Mouse (Mus musculus): ENCODE results near the gene Hmcn1.

Hmcn1 gene

DNA sequence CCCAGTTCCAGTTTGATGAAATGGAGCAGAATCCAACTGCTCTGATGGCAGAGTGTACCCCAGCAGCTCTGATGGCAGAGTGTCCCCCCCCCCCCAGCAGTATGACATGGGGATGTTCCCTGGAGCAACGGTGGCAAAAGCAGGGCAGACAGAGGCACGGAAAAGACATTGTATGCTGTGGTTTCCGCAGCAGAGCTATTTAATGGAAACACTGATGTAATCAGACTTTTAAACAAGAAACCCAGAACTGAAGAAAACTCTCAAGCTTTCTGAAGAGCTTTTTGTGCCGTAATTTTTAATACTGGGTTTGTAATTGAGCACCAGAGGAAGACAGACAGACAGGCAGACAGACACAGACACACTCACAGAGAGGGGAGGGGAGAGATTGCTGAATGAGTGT lies 426.9 kb downstream of the Hmcn1 start:
- in situ Hi-C loops (cut with MboI; ENCODE audit: low sequenced_read_pairs), result no loop called here

GRCm38 (mm10) chr1:150556621-150557020 lies 436.6 kb downstream of the Hmcn1 start:
- in situ Hi-C loops (cut with MboI; ENCODE audit: low sequenced_read_pairs), result no loop called here

- in situ Hi-C loops (cut with MboI; ENCODE audit: low sequenced_read_pairs), result no loop called here
Observed at GRCm38 (mm10) chr1:150551390-150551789, 441.8 kb downstream of the Hmcn1 start.

- in situ Hi-C loops (cut with MboI; ENCODE audit: low sequenced_read_pairs), result no loop called here
Observed at GRCm38 (mm10) chr1:150546463-150546862, 446.8 kb downstream of the Hmcn1 start.

DNA sequence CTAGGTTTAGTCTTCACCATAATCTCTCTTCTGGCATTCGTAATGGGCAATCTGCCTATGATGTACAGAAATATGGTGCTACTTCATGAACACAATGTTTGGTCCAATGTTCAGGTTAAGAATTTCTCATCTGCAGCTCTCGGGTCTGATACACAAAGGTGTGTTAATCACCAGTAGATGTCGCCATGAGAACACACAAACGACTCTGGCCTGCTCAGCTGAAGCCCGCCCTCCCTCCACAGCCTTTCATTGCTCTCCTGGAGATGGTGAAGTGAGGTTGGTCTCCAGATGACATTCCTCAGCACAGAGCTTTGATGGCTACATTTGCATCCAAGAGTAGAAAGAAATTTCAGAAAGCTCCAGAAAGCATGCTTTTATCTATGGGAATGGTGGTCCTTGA lies 453.0 kb downstream of the Hmcn1 start:
- in situ Hi-C loops (cut with MboI; ENCODE audit: low sequenced_read_pairs), result no loop called here

DNA sequence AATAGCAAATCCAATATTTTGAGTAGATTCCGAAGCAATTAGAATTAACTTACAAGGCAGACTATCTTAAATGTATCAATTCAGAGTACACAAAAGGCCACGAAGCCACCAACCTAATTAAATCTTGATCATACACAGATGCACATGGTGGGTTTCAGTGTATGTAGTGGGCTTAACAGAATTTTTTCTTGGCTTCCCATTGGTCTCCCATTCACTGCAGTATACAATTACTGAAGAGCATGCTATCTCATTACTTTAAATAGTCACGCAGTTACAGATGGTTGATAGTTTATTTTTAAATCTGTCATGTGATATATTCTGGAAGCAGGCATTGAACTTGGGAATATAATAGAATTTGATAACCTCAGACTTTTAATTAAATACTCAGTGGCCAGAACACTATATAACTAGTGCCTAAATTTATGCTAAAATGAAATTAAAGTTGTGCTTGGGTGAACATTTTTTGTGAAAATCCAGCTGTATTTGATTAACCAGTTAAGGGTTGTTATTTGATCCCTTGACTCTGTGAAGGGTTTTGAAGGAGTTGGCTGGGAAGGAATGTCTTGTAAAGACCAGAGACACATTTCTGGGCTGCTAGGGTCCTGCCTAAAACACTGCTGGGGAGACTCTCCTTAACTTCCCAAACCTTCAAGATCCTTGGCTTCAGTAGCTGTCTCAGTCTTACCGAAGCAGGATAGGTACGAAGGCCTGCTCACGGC lies 455.7 kb downstream of the Hmcn1 start:
- in situ Hi-C loops (cut with MboI; ENCODE audit: low sequenced_read_pairs), result no loop called here

DNA sequence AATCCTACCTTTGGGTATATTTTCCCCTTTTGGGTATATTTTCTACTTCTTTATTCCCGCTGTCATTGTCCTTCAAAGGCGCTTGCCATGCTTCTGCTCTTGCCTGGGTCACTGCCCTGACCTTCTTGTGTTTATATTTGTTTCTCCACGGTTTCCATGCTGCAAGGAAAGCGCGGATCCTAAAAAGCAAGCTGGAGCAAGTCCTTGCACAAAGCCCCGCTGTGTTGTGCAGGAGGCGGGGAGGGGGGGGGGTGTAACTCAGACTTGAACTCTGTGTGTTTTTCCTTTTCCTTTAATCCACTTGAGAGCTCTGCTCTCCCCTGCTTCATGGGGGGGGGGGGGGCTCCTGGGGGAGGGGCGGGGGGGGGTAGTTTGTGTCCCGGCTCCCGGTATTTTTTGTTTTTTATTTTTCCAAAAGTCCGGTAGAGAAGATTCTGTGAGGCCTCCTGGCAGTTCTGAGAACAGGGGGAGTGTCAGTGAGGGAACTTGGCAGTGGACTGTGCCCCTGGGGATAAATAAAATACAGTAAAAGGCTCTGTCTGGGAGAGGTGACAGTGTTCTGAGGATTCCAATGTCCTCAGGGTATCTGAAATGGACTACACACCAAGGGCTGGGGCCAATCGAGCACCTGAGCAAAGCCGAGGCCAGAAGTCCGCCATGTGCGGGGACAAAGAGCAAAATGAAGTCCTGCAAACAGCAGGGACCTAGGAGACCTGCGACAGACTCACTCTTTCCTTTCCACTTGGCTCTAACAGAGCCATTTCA lies 457.3 kb downstream of the Hmcn1 start:
- in situ Hi-C loops (cut with MboI; ENCODE audit: low sequenced_read_pairs), result no loop called here

DNA sequence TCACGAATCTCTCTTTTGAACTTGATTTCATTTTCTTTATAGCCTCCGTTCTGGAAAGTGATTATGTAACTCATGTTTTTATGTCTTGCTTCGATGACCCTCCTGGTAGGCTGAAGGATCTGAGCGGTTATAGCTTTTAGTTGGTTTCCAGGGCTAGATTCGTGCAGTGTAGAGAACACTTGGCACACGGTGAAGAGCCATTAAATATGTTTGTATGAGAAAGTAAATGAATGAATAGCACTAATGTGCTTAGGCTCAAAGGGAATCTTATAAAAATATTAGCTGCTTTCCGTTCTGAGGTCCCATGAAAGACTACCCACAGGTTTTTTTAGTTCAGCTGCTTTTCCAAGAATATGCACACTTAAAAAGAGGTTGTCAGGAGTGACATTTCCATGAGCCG lies 458.6 kb downstream of the Hmcn1 start:
- in situ Hi-C loops (cut with MboI; ENCODE audit: low sequenced_read_pairs), result no loop called here

DNA sequence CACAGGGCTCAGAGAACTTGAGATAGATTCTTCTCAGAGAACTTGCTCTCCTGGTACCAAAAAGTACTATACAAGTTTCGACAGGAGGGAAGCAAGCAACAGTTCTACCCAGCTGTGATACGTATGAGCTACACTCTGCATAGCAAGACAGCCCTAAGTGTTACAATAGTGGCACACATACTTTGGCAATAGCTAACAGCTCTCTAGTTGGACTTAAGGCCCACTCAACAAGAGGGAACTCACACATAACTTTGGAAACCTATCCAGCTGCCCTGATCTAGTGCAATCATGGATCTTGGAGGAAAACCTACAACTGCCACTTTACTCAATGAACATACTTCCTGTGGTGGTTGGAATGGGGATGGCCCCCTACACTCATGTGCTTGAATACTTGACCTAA lies 480.2 kb downstream of the Hmcn1 start:
- in situ Hi-C loops (cut with MboI; ENCODE audit: low sequenced_read_pairs), result no loop called here

All from CH12F3 (cell line).